Mouse (Mus musculus) fibroblast of lung, adult 2 months (primary cell): ENCODE results near the gene Wasf1.

Source experiments
- DNase-seq: peaks from one replicate; pipeline ENCODE4 v3.0.0-alpha.2; 2011; ENCODE audit warnings: low read depth

Gene Wasf1

DNA sequence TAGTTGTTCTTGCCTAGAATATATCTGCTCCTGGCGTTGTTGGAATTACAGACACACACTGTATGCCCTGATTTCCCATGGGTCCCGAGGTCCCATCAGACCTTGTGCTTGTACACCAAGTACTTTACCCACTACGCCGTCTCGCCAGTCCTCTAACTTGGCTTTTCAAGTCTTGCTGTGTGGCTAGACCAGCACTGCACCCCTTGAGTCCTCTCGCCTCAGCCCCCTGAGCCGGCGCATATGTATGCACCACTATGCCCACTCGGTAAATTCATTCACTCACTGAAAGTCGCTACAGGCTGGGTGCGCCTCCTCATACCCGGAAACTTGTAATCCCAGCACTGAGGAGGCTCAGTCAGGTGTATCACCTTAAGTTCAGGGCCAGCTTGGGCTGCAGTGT lies 12.5 kb downstream of the Wasf1 start:
- no peak for DNase-seq

- no peak for DNase-seq
Measured at GRCm38 (mm10) chr10:40896656-40897055, 13.4 kb downstream of the Wasf1 start.

GRCm38 (mm10) chr10:40901786-40902185 lies 18.5 kb downstream of the Wasf1 start:
- DNase-seq = no peak

- no peak for DNase-seq
Measured at GRCm38 (mm10) chr10:40906131-40906530, 22.9 kb downstream of the Wasf1 start.

GRCm38 (mm10) chr10:40906802-40907201 lies 23.5 kb downstream of the Wasf1 start:
- DNase-seq = no peak

- peak; percentile 8 for DNase-seq
Measured at GRCm38 (mm10) chr10:40908580-40908979, 25.3 kb downstream of the Wasf1 start.

- no peak for DNase-seq
Measured at GRCm38 (mm10) chr10:40910811-40911210, 27.5 kb downstream of the Wasf1 start.

- DNase-seq = no peak
Measured at GRCm38 (mm10) chr10:40915240-40915639, 32.0 kb downstream of the Wasf1 start.

- no peak for DNase-seq
Measured at GRCm38 (mm10) chr10:40918669-40919440, 35.6 kb downstream of the Wasf1 start.

GRCm38 (mm10) chr10:40919464-40919863 lies 36.2 kb downstream of the Wasf1 start:
- no peak for DNase-seq

GRCm38 (mm10) chr10:40932995-40933394 lies 49.7 kb downstream of the Wasf1 start:
- DNase-seq = no peak

- DNase-seq = no peak
Measured at GRCm38 (mm10) chr10:40936160-40936726, 53.0 kb downstream of the Wasf1 start.

DNA sequence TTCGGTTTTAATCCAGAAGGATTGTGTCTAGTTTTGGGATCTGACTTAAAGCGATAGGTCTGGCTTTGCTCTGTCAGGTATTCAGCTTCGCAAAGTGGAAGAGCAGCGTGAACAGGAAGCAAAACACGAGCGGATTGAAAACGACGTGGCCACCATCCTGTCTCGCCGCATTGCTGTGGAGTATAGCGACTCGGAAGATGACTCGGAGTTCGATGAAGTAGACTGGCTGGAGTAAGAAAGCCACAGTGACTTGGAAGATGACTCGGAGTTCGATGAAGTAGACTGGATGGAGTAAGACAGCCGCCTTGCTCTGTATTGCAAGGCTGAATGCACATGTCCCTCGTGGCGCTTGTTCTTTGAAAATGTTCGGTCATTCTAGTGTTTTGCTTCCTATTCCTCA lies 54.3 kb downstream of the Wasf1 start:
- no peak for DNase-seq

DNA sequence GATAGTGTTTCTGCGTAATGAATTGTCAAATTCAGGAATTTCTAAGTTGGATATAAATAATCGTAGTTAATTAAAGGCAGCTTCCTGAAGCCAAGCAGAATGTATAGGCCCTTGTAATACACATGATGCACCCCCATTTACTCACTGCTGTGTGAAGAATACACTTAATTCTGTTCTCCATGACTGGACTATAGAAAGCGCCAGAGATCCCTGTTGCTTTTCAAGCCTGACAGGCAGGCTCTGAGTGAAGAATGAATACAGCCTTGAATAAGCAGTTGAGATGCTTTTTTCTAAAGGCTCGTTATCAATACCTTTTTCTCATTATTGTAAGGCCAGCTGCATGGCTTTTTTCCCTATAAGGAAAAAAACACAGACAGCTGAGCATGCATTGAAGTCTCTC lies 59.4 kb downstream of the Wasf1 start:
- no peak for DNase-seq

- peak; percentile 18 for DNase-seq
Measured at GRCm38 (mm10) chr10:40950176-40950575, 66.9 kb downstream of the Wasf1 start.

- no peak for DNase-seq
Measured at GRCm38 (mm10) chr10:40956206-40956605, 72.9 kb downstream of the Wasf1 start.

DNA sequence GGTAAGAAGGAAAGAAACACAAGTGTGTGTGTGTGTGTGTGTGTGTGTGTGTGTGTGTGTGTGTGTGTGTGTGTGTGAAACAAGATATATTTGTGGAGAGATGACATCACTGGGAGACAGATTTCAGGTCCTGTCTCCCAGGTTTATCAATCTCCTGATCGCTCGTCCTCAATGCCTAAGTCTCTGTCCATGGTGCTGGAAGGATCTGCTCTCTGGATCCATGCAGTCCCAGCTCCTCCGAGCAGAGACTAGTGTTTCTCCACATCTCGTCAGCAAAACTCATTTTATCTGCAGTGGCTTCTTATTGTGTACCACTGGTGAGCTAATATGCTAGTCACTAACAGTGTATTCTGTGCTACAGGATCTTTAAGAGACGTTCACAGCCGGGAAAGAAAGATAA lies 78.1 kb downstream of the Wasf1 start:
- no peak for DNase-seq

- no peak for DNase-seq
Measured at GRCm38 (mm10) chr10:40962008-40962407, 78.7 kb downstream of the Wasf1 start.

- DNase-seq = no peak
Measured at GRCm38 (mm10) chr10:40964546-40964945, 81.3 kb downstream of the Wasf1 start.

- no peak for DNase-seq
Measured at GRCm38 (mm10) chr10:40968551-40968950, 85.3 kb downstream of the Wasf1 start.

GRCm38 (mm10) chr10:40969372-40970033 lies 86.2 kb downstream of the Wasf1 start:
- no peak for DNase-seq

DNA sequence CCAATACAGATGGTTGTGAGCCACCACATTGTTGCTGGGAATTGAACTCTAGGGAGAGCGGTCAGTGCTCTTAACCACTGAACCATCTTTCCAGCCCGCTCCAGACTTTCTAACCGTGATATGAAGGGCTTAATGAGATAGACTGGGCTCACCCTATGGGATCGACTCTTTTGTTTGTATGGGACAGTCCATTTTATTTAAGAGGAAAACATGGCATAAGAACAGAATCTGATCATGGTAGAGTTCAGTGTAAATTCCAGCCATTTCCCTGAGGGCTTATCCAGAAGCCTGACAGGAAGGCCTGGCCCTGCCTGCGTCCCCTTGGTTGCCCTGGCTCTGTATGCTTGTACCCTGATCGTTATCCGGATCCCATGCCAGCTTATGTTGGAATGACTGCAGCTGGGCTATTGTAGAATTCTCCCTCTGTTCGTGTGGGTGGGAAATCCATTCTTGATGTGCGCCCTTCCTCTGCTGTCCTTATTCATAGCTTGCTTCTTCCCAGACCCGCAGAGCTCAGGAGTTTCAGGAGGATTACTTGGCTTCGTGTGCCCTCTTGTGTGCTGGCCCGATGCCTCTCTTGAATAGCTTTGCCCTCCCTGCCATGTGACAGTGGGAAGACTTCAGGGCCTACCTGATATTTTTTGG lies 87.4 kb downstream of the Wasf1 start:
- DNase-seq = no peak

- DNase-seq = no peak
Measured at GRCm38 (mm10) chr10:40971256-40971655, 88.0 kb downstream of the Wasf1 start.
